In the genomic region with DNA sequence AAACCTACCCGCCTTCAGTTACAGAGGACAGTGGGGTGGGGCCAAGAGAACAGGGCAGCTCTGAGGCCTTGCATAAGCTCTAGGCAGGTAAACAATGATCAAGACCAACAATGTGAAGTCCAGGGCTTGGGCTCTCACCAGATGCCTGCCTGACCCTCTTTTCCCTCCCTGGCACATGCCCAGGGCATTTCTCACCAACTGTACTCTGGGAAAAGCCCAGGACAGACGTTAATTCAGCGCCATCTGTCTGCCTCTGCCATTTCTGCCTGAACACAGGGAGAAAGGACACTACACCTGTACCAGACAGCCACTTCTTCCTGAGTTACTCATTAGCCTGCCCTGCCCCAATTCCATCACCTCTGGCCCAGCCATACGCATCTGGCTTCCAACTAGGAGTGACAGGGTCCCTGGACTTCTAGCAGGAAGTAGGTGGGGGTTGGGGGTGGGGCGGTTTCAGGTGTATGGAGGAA, we compare ENCODE assay signal across 9 mouse cellular contexts. TPM values are rescaled to one million over a fixed set of nuclear protein-coding genes. Genes with fewer than 3 reads are reported as not detected.
DNase-seq lines count a peak whose midpoint lies in the region; ATAC-seq and TF ChIP-seq lines count a peak whose summit lies in the region.
"Had no signal": no experiment of that assay in that cellular context is flagged by ENCODE, and none has a peak within 500 bp of the region (broad histone marks: within the 10 kb centered on the region; RNA-seq: fewer than 3 reads in every experiment).

No protein-coding gene starts in this region.

- ATAC-seq in intestine, postnatal 0 days, result peak; percentile 90
- ATAC-seq in liver, embryonic 14.5 days (ENCODE audit: insufficient read depth), result peak; percentile 73

- no peaks in the 10 kb centered on the region for H3K9me3 ChIP-seq in intestine, postnatal 0 days (ENCODE audit: control insufficient read depth)
- no peaks in the 10 kb centered on the region for H3K9me3 ChIP-seq in liver, embryonic 14.5 days (ENCODE audit: control insufficient read depth, low read length)
- H3K9me3 ChIP-seq: G1E had no signal

- peak; percentile 67 for DNase-seq in retina, postnatal 1 day
- no peak for DNase-seq in retina, embryonic 14.5 days (ENCODE audit: low spot score)
- DNase-seq in liver, embryonic 14.5 days (ENCODE audit: low read depth in 3 of 3, low spot score in 3 of 3), result no peak
- peak; percentile 44 for DNase-seq in urinary bladder, postnatal 25 days (ENCODE audit: low spot score)
- DNase-seq in right cerebral cortex, adult 2 months (ENCODE audit: low spot score in 2 of 2), result no peak
- no peak for DNase-seq in T-cell, adult 2 months (ENCODE audit: low spot score)
- DNase-seq in adrenal gland, postnatal 4 days (ENCODE audit: low spot score in 2 of 2), result no peak

- no peak overlapping the region for H3K4me3 ChIP-seq in intestine, postnatal 0 days (ENCODE audit: low read depth, low read length)
- H3K4me3 ChIP-seq in liver, embryonic 14.5 days (ENCODE audit: insufficient read depth in 1 of 2, low read depth in 2 of 2, low read length in 2 of 2), result no peak overlapping the region

- no peaks in the 10 kb centered on the region for H3K4me1 ChIP-seq in intestine, postnatal 0 days (replicated peaks; ENCODE audit: control insufficient read depth, insufficient read depth, low read length)
- H3K4me1 ChIP-seq in liver, embryonic 14.5 days (replicated peaks; ENCODE audit: control insufficient read depth in 2 of 2, insufficient read depth in 2 of 2, low read length in 1 of 2), result peaks cover 0 to 7% of the 10 kb centered on the region in 2 experiments; a peak in 2 of 4 replicates

- TF ChIP-seq CTCF in intestine, postnatal 0 days (IDR thresholded peaks at IDR 0.05; ENCODE audit: low read depth), result peak; percentile 70
- no peak for TF ChIP-seq CTCF in liver, embryonic 14.5 days (IDR thresholded peaks at IDR 0.05; ENCODE audit: low read depth)

- H3K4me2 ChIP-seq in intestine, postnatal 0 days (replicated peaks; ENCODE audit: low read depth), result peak overlapping the region; percentile 71
- H3K4me2 ChIP-seq in liver, embryonic 14.5 days (ENCODE audit: low read depth), result peak overlapping the region; percentile 13

- H3K36me3 ChIP-seq in intestine, postnatal 0 days (ENCODE audit: control insufficient read depth, insufficient read depth), result peaks cover 11% of the 10 kb centered on the region
- no peaks in the 10 kb centered on the region for H3K36me3 ChIP-seq in liver, embryonic 14.5 days (replicated peaks; ENCODE audit: control insufficient read depth, insufficient read depth, low read depth)
- H3K36me3 ChIP-seq: G1E had no signal

- no peaks in the 10 kb centered on the region for H3K27me3 ChIP-seq in intestine, postnatal 0 days (replicated peaks; ENCODE audit: control insufficient read depth, insufficient read depth, low read length)
- peaks cover 30% of the 10 kb centered on the region for H3K27me3 ChIP-seq in liver, embryonic 14.5 days (ENCODE audit: control insufficient read depth, insufficient read depth, low read length)

- WGBS in intestine, postnatal 0 days, result 26% methylated on average over 5 of the region's 5 CpGs
- 38% methylated on average over 5 of the region's 5 CpGs for WGBS in liver, embryonic 14.5 days (ENCODE audit: insufficient replicate concordance)

- H3K9ac ChIP-seq in intestine, postnatal 0 days (ENCODE audit: low read depth, low read length), result 0 out of 2 replicates have a peak overlapping the region, but pooled peaks have one; percentile 31
- H3K9ac ChIP-seq in liver, embryonic 14.5 days (replicated peaks), result no peak overlapping the region

- H3K27ac ChIP-seq in intestine, postnatal 0 days (ENCODE audit: low read depth, low read length), result peak overlapping the region; percentile 96
- no peak overlapping the region; the same call in 1 of the 2 replicates for H3K27ac ChIP-seq in liver, embryonic 14.5 days

- TF ChIP-seq EP300 in liver, embryonic 14.5 days (IDR thresholded peaks at IDR 0.05; ENCODE audit: low read depth), result no peak

RNA-seq across cellular contexts. Expression of gene Cgn, which starts 2.8 kb away (rescaled TPM):
- polyA plus RNA-seq in intestine, postnatal 0 days (2015; fragmentation: Nextera tagmentation; extraction: Ambion mirVana), result 42.1 and 48.3 TPM in 2 replicates
- polyA plus RNA-seq in liver, embryonic 14.5 days (2012; rRNA removed), result 4.3 and 4.6 TPM in 2 replicates
- 5.7 and 7.2 TPM in 2 replicates for polyA plus RNA-seq in liver, embryonic 14.5 days (2014; fragmentation: Nextera tagmentation; extraction: Ambion mirVana)
- total RNA-seq in adrenal gland, postnatal 4 days (2021), result 1 to 10 TPM; 3.7 to 6.2 TPM

RNA-seq across cellular contexts. Expression of gene Pogz, which starts 53.9 kb away (rescaled TPM):
- polyA plus RNA-seq in intestine, postnatal 0 days (2015; fragmentation: Nextera tagmentation; extraction: Ambion mirVana), result 4.8 and 5.8 TPM in 2 replicates
- 6.0 and 6.5 TPM in 2 replicates for polyA plus RNA-seq in liver, embryonic 14.5 days (2012; rRNA removed)
- 2.6 and 3.0 TPM in 2 replicates for polyA plus RNA-seq in liver, embryonic 14.5 days (2014; fragmentation: Nextera tagmentation; extraction: Ambion mirVana)
- total RNA-seq in adrenal gland, postnatal 4 days (2021), result 10 to 100 TPM; 59.0 to 63.0 TPM

Comparison
In these comparisons a context has a peak if more than half of its experiments do, and no peak if none do; other contexts are left out.
1. DNase-seq: peak in retina, postnatal 1 day (single experiment) and urinary bladder, postnatal 25 days (single experiment); none in retina, embryonic 14.5 days (single experiment), liver, embryonic 14.5 days (0 of 3), right cerebral cortex, adult 2 months (0 of 2), T-cell, adult 2 months (single experiment) and adrenal gland, postnatal 4 days (0 of 2).